Mouse (Mus musculus) heart, embryonic 14.5 days (tissue): ENCODE data around the gene Sdhd. TPM values are rescaled to one million over a fixed set of nuclear protein-coding genes. Genes with fewer than 3 reads are reported as not detected.
"Not testable (repeated sequence)": the region's sequence is repeated elsewhere in the genome, so short reads cannot be mapped to it uniquely, and the experiment has no call there.

Experiments
- ATAC-seq: fragments of 200-750 bp; cut with Nextera tagmentation; 2 replicates; pipeline ENCODE4 v1.8.0; 2017; ENCODE audit warnings: low read depth, moderate TSS enrichment; ENCODE audit not compliant: insufficient number of reproducible peaks, insufficient read depth, low FRiP score
- H3K27ac ChIP-seq, 2 experiments: fragments of 200-500 bp in 1 of 2; fragments of 300-500 bp in 1 of 2; sonication (generic) in 1 of 2; replicated peaks in 1 of 2; 2 replicates each; pipeline ENCODE4 v1.5.1; 2012 to 2014; ENCODE audit warnings: low read depth in 2 of 2, low read length in 2 of 2, control low read depth in 1 of 2, mild to moderate bottlenecking in 1 of 2, mixed read lengths in 1 of 2; ENCODE audit not compliant: control insufficient read depth in 1 of 2, insufficient read depth in 1 of 2
- H3K27me3 ChIP-seq: fragments of 300-500 bp; sonication (generic); 2 replicates; pipeline ENCODE4 v1.6.1; 2014; ENCODE audit warnings: mild to moderate bottlenecking, low read length, control low read depth; ENCODE audit not compliant: control insufficient read depth, insufficient read depth
- H3K36me3 ChIP-seq: fragments of 300-500 bp; sonication (generic); 2 replicates; pipeline ENCODE4 v1.6.1; 2014; ENCODE audit warnings: mild to moderate bottlenecking, control low read depth, low read length, mixed read lengths; ENCODE audit not compliant: control insufficient read depth, insufficient read depth
- H3K4me1 ChIP-seq, 2 experiments: fragments of 200-500 bp in 1 of 2; fragments of 300-500 bp in 1 of 2; sonication (generic) in 1 of 2; 2 replicates each; pipeline ENCODE4 v1.6.1; 2012 to 2014; ENCODE audit warnings: low read length in 2 of 2, control low read depth in 1 of 2, mixed read lengths in 1 of 2; ENCODE audit not compliant: control insufficient read depth in 2 of 2, insufficient read depth in 2 of 2
- H3K4me2 ChIP-seq: fragments of 300-500 bp; sonication (generic); 2 replicates; pipeline ENCODE4 v1.6.1; 2014; ENCODE audit warnings: mild to moderate bottlenecking, low read length
- H3K4me3 ChIP-seq, 2 experiments: fragments of 200-500 bp in 1 of 2; fragments of 300-500 bp in 1 of 2; sonication (generic) in 1 of 2; 2 replicates each; pipeline ENCODE4 v1.5.1; 2012 to 2014; ENCODE audit warnings: low read length in 2 of 2, mild to moderate bottlenecking in 2 of 2, control low read depth in 1 of 2, low read depth in 1 of 2, moderate library complexity in 1 of 2; ENCODE audit not compliant: control insufficient read depth in 1 of 2, insufficient read depth in 1 of 2
- H3K9ac ChIP-seq: fragments of 300-500 bp; sonication (generic); 2 replicates; pipeline ENCODE4 v1.6.1; 2014; ENCODE audit warnings: mild to moderate bottlenecking, low read length
- H3K9me3 ChIP-seq: fragments of 300-500 bp; sonication (generic); 2 replicates; pipeline ENCODE4 v1.6.1; 2016; ENCODE audit warnings: low read length, control low read depth; ENCODE audit not compliant: control insufficient read depth
- WGBS: fragments of 180-500 bp; shearing (Covaris S2); extraction: QIAGEN DNeasy Blood & Tissue Kit; methylation state at CpG from one replicate; pipeline ENCODE4 v1.1.7; 2014; 5-methylcytosine and 5-hydroxymethylcytosine counted together
- polyA plus RNA-seq: library from polyadenylated mRNA; unstranded; fragments of >200 nt; fragmentation: Nextera tagmentation; extraction: Ambion mirVana; gene quantifications from 2 replicates; pipeline ENCODE4 v1.2.1, GENCODE M21; 2014

The Sdhd gene
- polyA plus RNA-seq, result 751 and 787 TPM in 2 replicates

GRCm38 (mm10) chr9:50603189-50603997 is at the start of gene Sdhd, which contains the start of gene Timm8b:
TSS of gene Sdhd (minus strand) at chr9:50603812.
TSS of gene Timm8b (plus strand) at chr9:50603910.
- peak within 1 kb of the TSS; percentile 90 for H3K9ac ChIP-seq
- H3K27ac ChIP-seq, result peak within 1 kb of the TSS; percentile 84 to 87
- H3K9me3 ChIP-seq, result no peaks in the 10 kb centered on the region
- whole genome bisulfite sequencing, result under 1% methylated on average over 48 of the region's 48 CpGs
- no peaks in the 10 kb centered on the region for H3K27me3 ChIP-seq
- H3K4me3 ChIP-seq, result peak within 1 kb of the TSS; percentile 81 to 86
- peaks cover 11 to 27% of the 10 kb centered on the region in 2 experiments for H3K4me1 ChIP-seq
- peaks cover 58% of the 10 kb centered on the region for H3K36me3 ChIP-seq
- peak within 1 kb of the TSS; percentile 87 for H3K4me2 ChIP-seq
- ATAC-seq, result peak; percentile 95

- Histone ChIP-seq H3K4me2 (no peak overlapping the region), H3K27ac (no peak overlapping the region), H3K9ac (no peak overlapping the region), H3K36me3 (peaks cover 98% of the 10 kb centered on the region), H3K4me1 (no peaks in the 10 kb centered on the region), H3K9me3 (no peaks in the 10 kb centered on the region), H3K4me3 (no peak overlapping the region), H3K27me3 (no peaks in the 10 kb centered on the region)
- WGBS, result 93% methylated on average over 10 of the region's 10 CpGs
- ATAC-seq, result no peak
These were observed 46.9 kb upstream of the Sdhd start for GRCm38 (mm10) chr9:50650503-50650902.

GRCm38 (mm10) chr9:50646826-50647370 is 43.3 kb upstream of the Sdhd start:
- WGBS, result 84% methylated on average over 10 of the region's 10 CpGs

GRCm38 (mm10) chr9:50634270-50634669 is 30.7 kb upstream of the Sdhd start:
- ATAC-seq, result no peak
- Histone ChIP-seq H3K36me3 (peaks cover 62% of the 10 kb centered on the region), H3K9ac (no peak overlapping the region), H3K9me3 (no peaks in the 10 kb centered on the region), H3K27ac (no peak overlapping the region), H3K4me2 (no peak overlapping the region), H3K27me3 (no peaks in the 10 kb centered on the region), H3K4me3 (no peak overlapping the region), H3K4me1 (no peaks in the 10 kb centered on the region)
- WGBS, result 95% methylated on average over 11 of the region's 11 CpGs

More at GRCm38 (mm10) chr9:50646826-50647370, 43.3 kb upstream of the Sdhd start:
- Histone ChIP-seq H3K36me3 (peaks cover 98% of the 10 kb centered on the region), H3K4me3 (no peak overlapping the region), H3K4me2 (no peak overlapping the region), H3K4me1 (no peaks in the 10 kb centered on the region), H3K9me3 (no peaks in the 10 kb centered on the region), H3K27ac (no peak overlapping the region), H3K9ac (no peak overlapping the region), H3K27me3 (no peaks in the 10 kb centered on the region)
- ATAC-seq, result no peak

GRCm38 (mm10) chr9:50633059-50633458 is 29.4 kb upstream of the Sdhd start:
- no peak overlapping the region for H3K4me2 ChIP-seq
- WGBS, result 54% methylated on average over 2 of the region's 2 CpGs
- H3K9me3 ChIP-seq, result no peaks in the 10 kb centered on the region
- peaks cover 51% of the 10 kb centered on the region for H3K36me3 ChIP-seq
- no peak overlapping the region for H3K4me3 ChIP-seq
- H3K27me3 ChIP-seq, result no peaks in the 10 kb centered on the region
- ATAC-seq, result no peak
- H3K4me1 ChIP-seq, result no peaks in the 10 kb centered on the region
- no peak overlapping the region for H3K27ac ChIP-seq
- no peak overlapping the region for H3K9ac ChIP-seq

GRCm38 (mm10) chr9:50632016-50632688 is 28.5 kb upstream of the Sdhd start:
- no peaks in the 10 kb centered on the region for H3K9me3 ChIP-seq
- H3K27ac ChIP-seq, result no peak overlapping the region
- H3K4me1 ChIP-seq, result no peaks in the 10 kb centered on the region
- H3K4me3 ChIP-seq, result no peak overlapping the region
- no peak overlapping the region for H3K9ac ChIP-seq
- H3K36me3 ChIP-seq, result peaks cover 42% of the 10 kb centered on the region
- no peak overlapping the region for H3K4me2 ChIP-seq
- no peaks in the 10 kb centered on the region for H3K27me3 ChIP-seq
- 89% methylated on average over 6 of the region's 6 CpGs for WGBS
- ATAC-seq, result no peak

- peaks cover 30% of the 10 kb centered on the region for H3K36me3 ChIP-seq
- not testable (repeated sequence) for ATAC-seq, H3K4me3 ChIP-seq, H3K4me2 ChIP-seq, H3K27ac ChIP-seq, H3K9ac ChIP-seq, H3K9me3 ChIP-seq, H3K4me1 ChIP-seq, H3K27me3 ChIP-seq
- WGBS, result 83% methylated on average over 6 of the region's 8 CpGs
These were observed 27.3 kb upstream of the Sdhd start for GRCm38 (mm10) chr9:50630903-50631302.
